Mouse (Mus musculus) brain, embryonic 14.5 days (tissue): Measurements from ENCODE around the gene Atxn7l1. TPM values are rescaled to one million over a fixed set of nuclear protein-coding genes. Genes with fewer than 3 reads are reported as not detected.

ENCODE experiments used
- DNase-seq: peaks from one replicate; pipeline ENCODE4 v3.0.0-alpha.2; 2011; ENCODE audit warnings: low read depth
- CTCF ChIP-seq: fragments of 200-500 bp; IDR thresholded peaks from 2 replicates; pipeline ENCODE4 v1.5.1; 2012; ENCODE audit warnings: inconsistent platforms, mild to moderate bottlenecking, moderate library complexity, borderline replicate concordance; ENCODE audit not compliant: insufficient read depth, insufficient read length; ENCODE audit errors: extremely low read depth
- POLR2A ChIP-seq: fragments of 200-500 bp; IDR thresholded peaks from 2 replicates; pipeline ENCODE4 v1.6.1; 2012; ENCODE audit warnings: mild to moderate bottlenecking, inconsistent platforms, borderline replicate concordance; ENCODE audit not compliant: poor library complexity, insufficient read depth, insufficient read length, severe bottlenecking; ENCODE audit errors: extremely low read depth
- polyA plus RNA-seq: library from polyadenylated mRNA; depleted of rRNA; stranded (reverse); fragments of >200 nt; gene quantifications from 2 replicates; pipeline ENCODE4 v1.2.3, GENCODE M21; 2012

Atxn7l1 gene
- polyA plus RNA-seq, 1 experiment: 43.3 TPM

GRCm38 (mm10) chr12:33175621-33176554 is 28.4 kb downstream of the Atxn7l1 start:
- DNase-seq: peak; percentile 74
- TF ChIP-seq POLR2A: no peak
- TF ChIP-seq CTCF: no peak

GRCm38 (mm10) chr12:33176555-33176900 is 29.0 kb downstream of the Atxn7l1 start:
- DNase-seq: peak; percentile 87
- TF ChIP-seq POLR2A: no peak
- TF ChIP-seq CTCF: no peak

DNA sequence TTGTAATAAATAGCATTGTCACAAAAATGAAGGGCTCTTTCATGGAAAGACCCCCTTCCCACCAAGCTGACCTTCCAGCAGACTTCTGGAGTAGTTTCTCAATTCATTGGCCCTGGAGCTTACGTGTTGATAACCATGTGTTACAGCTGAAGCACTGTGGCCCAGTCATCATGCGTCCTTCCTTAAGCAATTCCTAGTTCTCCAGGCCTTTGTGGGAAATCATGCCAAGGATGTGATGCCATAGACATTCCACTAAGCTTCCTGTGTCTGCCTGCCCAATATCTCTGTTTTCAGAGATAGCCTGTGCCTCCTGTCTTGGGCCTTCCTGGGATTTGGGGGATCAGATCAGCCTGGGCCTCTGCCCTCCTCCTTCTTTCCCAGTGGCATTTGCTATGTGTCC is 32.9 kb downstream of the Atxn7l1 start:
- DNase-seq: no peak
- TF ChIP-seq POLR2A: no peak
- no peak for TF ChIP-seq CTCF

DNA sequence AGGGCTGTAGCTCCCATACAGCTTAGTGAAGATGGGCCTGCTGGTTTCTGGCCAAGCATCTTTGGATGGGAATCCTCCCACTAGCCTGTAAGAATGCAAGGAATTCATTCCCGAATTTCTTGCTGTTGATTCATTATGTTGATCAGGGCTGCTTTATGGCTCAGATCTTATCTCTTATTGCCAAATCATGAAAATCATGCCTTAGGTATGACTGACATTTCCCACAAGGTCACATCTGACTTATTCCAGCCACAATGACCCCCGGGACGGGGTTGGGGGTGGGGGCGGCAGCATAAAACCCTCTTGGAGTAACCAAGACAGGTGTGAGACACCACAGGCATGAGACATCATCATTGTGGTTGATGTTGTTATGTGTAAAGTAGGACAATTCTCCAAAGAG is 34.4 kb downstream of the Atxn7l1 start:
- DNase-seq: no peak
- TF ChIP-seq POLR2A (no peak), CTCF (no peak)

- DNase-seq: peak; percentile 35
Measured at GRCm38 (mm10) chr12:33182428-33183137, 35.1 kb downstream of the Atxn7l1 start.

GRCm38 (mm10) chr12:33183138-33183627 is 35.7 kb downstream of the Atxn7l1 start:
- DNase-seq: no peak
- TF ChIP-seq CTCF (no peak), POLR2A (no peak)

More at GRCm38 (mm10) chr12:33182428-33183137, 35.1 kb downstream of the Atxn7l1 start:
- no peak for TF ChIP-seq CTCF
- TF ChIP-seq POLR2A: no peak

GRCm38 (mm10) chr12:33184137-33184536 is 36.6 kb downstream of the Atxn7l1 start:
- no peak for TF ChIP-seq CTCF
- TF ChIP-seq POLR2A: no peak

DNA sequence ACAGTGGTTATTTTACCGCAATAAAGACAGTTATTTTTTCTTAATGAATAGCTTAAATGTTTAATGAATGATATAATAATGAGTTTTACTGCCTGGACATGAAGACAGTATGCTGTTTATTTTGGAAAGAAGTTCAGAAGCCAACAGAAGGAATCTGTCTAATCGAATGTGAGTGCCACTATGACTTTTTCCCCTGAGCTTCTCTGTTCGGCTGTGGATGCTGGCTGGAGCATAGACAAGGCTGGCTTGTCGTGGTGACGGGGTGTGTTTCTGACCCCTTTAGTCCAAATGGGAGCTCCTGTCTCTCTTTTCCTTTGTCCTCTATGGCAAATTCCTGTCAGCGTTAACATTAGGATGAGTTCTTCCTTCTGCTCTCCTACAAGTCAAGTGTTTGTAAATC is 37.6 kb downstream of the Atxn7l1 start:
- DNase-seq: no peak
- TF ChIP-seq CTCF: no peak
- TF ChIP-seq POLR2A: no peak

More at GRCm38 (mm10) chr12:33184137-33184536, 36.6 kb downstream of the Atxn7l1 start:
- no peak for DNase-seq

DNA sequence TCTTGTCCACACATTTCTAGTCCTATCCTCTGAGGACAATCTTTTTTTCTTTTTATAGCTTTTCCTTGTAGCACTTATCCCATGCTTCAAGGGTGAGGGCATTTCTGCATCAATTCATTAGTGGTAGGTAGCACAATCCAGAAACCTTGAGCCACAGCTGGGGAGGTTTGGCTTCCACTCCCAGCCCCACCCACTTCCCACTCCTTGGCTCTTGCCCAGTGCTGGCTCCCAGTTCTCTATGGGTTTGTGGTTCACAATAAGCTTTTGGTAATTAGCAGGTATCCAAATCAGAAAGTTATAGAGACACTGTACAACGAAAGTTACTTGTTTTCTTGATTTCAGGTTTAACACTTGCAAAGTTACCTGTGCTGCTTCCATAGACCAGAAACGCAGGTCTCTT is 38.8 kb downstream of the Atxn7l1 start:
- no peak for TF ChIP-seq CTCF
- TF ChIP-seq POLR2A: no peak
- DNase-seq: no peak

DNA sequence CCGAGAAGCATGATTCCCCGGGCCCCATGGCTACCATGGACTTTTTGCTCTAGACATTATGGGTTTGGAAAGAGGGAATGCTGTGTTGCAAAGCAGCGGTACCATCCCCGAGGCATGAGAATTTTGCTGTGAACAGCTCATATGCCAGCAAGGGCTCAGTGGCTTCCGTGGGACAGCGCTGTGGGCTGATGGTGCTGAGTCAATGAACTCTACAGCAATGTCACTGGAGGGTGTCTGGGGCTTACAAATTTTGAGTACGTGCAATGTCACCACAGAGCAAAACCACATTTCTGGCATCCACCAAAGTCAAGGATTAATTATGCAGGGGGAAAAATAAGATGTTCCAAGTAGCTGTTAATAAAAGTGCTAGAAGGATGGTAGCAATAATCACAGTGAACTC is 42.6 kb downstream of the Atxn7l1 start:
- DNase-seq: no peak
- no peak for TF ChIP-seq POLR2A
- TF ChIP-seq CTCF: no peak

GRCm38 (mm10) chr12:33190633-33191032 is 43.1 kb downstream of the Atxn7l1 start:
- TF ChIP-seq POLR2A (no peak), CTCF (no peak)
- no peak for DNase-seq
